Mouse (Mus musculus): ENCODE measurements around the gene Cgn. TPM values are rescaled to one million over a fixed set of nuclear protein-coding genes. Genes with fewer than 3 reads are reported as not detected.

The Cgn gene
- polyA plus RNA-seq, 1 experiment from 2014 or later: 5.7 TPM

- 4% methylated on average over 10 of the region's 10 CpGs for WGBS
- 0 out of 2 replicates have a peak, but pooled peaks have one; percentile 46 for ATAC-seq (replicated peaks; ENCODE audit: low FRiP score)
- Histone ChIP-seq H3K4me3 (ENCODE audit: low read depth, low read length) (no peak overlapping the region), H3K9ac (ENCODE audit: low read length) (peak overlapping the region; percentile 41), H3K4me1 (replicated peaks; ENCODE audit: control insufficient read depth, insufficient read depth, low read length) (peaks cover 11% of the 10 kb centered on the region; the same call in 1 of the 2 replicates), H3K9me3 (ENCODE audit: control insufficient read depth, low read length) (no peaks in the 10 kb centered on the region), H3K36me3 (ENCODE audit: control insufficient read depth, insufficient read depth, low read length) (no peaks in the 10 kb centered on the region), H3K4me2 (ENCODE audit: low read depth, low read length, severe bottlenecking) (0 out of 2 replicates have a peak overlapping the region, but pooled peaks have one; percentile 8), H3K27me3 (ENCODE audit: control insufficient read depth, insufficient read depth, low read length) (no peaks in the 10 kb centered on the region), H3K27ac (ENCODE audit: low read depth, low read length) (0 out of 2 replicates have a peak overlapping the region, but pooled peaks have one; percentile 31)
- peak; percentile 58 for DNase-seq (ENCODE audit: low spot score)
These were observed 17.9 kb upstream of the Cgn start for GRCm38 (mm10) chr3:94804146-94804545.

DNA sequence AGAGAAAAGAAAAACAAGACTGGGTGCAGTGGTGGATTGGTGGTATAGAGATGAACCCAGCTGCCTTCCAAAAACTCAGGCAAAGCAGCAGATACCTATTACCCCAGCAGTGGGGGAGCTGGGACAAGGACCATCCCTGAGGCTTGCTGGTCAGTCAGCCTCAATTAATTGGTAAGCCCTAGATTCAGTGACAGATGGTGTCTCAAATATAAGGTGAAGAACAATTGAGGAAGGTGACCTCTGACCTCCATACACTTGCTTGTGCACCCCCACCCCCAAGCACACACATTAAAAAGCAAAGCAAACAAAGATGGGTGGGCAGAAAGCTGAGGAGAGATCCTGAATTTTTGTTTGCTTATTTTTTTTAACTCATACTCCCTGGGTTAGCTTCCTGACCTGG lies 9.9 kb upstream of the Cgn start:
- H3K27me3 ChIP-seq (ENCODE audit: control insufficient read depth, insufficient read depth, low read length): no peaks in the 10 kb centered on the region
- H3K36me3 ChIP-seq (ENCODE audit: control insufficient read depth, insufficient read depth, low read length): no peaks in the 10 kb centered on the region
- no peak overlapping the region for H3K27ac ChIP-seq (ENCODE audit: low read depth, low read length)
- H3K9ac ChIP-seq (ENCODE audit: low read length): no peak overlapping the region
- ATAC-seq (replicated peaks; ENCODE audit: low FRiP score) (no peak), DNase-seq (ENCODE audit: low spot score) (no peak)
- no peak overlapping the region for H3K4me3 ChIP-seq (ENCODE audit: low read depth, low read length)
- H3K9me3 ChIP-seq (ENCODE audit: control insufficient read depth, low read length): no peaks in the 10 kb centered on the region
- H3K4me2 ChIP-seq (ENCODE audit: low read depth, low read length, severe bottlenecking): no peak overlapping the region
- H3K4me1 ChIP-seq (replicated peaks; ENCODE audit: control insufficient read depth, insufficient read depth, low read length): 0 out of 2 replicates have a peak, but pooled peaks cover 2% of the 10 kb centered on the region

DNA sequence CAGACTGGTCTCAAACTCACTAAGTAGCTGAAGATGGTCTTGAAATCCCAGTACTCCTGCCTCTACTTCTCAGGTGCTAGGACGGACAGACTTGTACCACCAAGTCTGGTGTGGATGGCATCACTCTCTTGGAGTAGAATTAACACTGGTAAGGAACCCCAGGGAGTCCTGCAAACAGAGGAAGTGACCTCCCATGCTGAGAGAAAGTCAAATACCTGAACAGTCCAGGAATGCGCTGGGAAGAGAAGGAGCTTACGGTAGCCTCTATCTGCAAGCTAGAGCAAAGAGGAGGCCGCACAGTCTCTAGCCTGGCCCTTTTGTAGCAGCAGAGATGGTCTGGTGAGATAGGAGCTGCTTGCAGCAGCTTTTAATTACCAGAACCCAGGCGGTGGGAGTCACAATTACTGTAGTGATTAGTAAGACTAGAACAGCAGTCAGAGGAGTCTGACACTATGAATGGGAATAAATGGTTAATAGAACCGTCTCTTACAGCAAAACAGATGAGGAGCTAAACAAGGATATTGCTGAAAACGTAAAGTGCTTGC lies 9.4 kb upstream of the Cgn start:
- WGBS: 41% methylated on average over 7 of the region's 7 CpGs
- Histone ChIP-seq H3K9ac (ENCODE audit: low read length) (no peak overlapping the region), H3K9me3 (ENCODE audit: control insufficient read depth, low read length) (no peaks in the 10 kb centered on the region), H3K4me3 (ENCODE audit: low read depth, low read length) (no peak overlapping the region), H3K36me3 (ENCODE audit: control insufficient read depth, insufficient read depth, low read length) (no peaks in the 10 kb centered on the region), H3K27me3 (ENCODE audit: control insufficient read depth, insufficient read depth, low read length) (no peaks in the 10 kb centered on the region), H3K27ac (ENCODE audit: low read depth, low read length) (no peak overlapping the region), H3K4me1 (replicated peaks; ENCODE audit: control insufficient read depth, insufficient read depth, low read length) (0 out of 2 replicates have a peak, but pooled peaks cover 2% of the 10 kb centered on the region), H3K4me2 (ENCODE audit: low read depth, low read length, severe bottlenecking) (no peak overlapping the region)
- DNase-seq (ENCODE audit: low spot score) (no peak), ATAC-seq (replicated peaks; ENCODE audit: low FRiP score) (no peak)

DNA sequence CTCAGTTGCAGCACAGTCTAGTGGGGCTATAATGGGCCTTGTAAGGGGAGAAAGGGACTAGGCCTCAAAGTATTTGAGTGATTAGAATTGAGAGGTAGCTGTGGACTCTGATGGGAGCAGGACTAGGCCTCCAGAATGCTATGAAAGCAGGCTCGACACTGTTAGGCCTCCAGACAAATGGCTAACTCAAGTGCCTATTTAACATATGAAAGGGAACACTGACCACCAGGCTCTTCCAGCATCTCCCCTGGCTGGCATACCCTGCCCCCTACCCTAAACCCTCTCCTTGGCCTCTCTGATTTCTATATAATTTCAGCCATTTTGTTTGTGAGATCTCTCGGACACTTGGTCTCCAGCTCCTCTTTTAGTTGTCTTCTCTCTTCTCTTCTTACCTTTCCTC lies 8.1 kb upstream of the Cgn start:
- no peak overlapping the region for H3K9ac ChIP-seq (ENCODE audit: low read length)
- H3K27ac ChIP-seq (ENCODE audit: low read depth, low read length): no peak overlapping the region
- no peaks in the 10 kb centered on the region for H3K27me3 ChIP-seq (ENCODE audit: control insufficient read depth, insufficient read depth, low read length)
- H3K36me3 ChIP-seq (ENCODE audit: control insufficient read depth, insufficient read depth, low read length): no peaks in the 10 kb centered on the region
- no peak overlapping the region for H3K4me2 ChIP-seq (ENCODE audit: low read depth, low read length, severe bottlenecking)
- H3K4me3 ChIP-seq (ENCODE audit: low read depth, low read length): no peak overlapping the region
- H3K9me3 ChIP-seq (ENCODE audit: control insufficient read depth, low read length): no peaks in the 10 kb centered on the region
- ATAC-seq (replicated peaks; ENCODE audit: low FRiP score) (peak; percentile 58; the same call in 1 of the 2 replicates), DNase-seq (ENCODE audit: low spot score) (no peak)
- H3K4me1 ChIP-seq (replicated peaks; ENCODE audit: control insufficient read depth, insufficient read depth, low read length): 0 out of 2 replicates have a peak, but pooled peaks cover 2% of the 10 kb centered on the region
- WGBS: 53% methylated on average over 2 of the region's 2 CpGs

DNA sequence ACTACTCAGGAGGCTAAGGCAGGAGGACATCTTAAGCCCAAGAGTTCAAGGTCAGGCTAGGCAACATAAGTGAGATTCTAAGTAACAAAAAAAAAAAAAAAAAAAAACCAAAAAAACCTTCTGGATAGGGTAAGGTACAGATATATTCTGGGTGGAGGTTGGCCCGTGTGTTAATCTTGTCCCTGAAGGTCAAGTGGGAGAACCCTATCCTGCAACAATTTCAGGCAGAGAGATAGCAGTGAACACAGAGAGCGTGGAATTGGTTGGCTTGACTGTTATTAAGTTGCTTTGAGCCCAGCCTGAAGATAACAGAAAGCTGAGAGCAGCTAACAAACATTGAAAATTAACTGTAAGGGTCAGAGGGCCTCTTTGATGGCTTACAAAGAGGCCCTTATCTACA lies 7.4 kb upstream of the Cgn start:
- 0 out of 2 replicates have a peak overlapping the region, but pooled peaks have one; percentile 12 for H3K27ac ChIP-seq (ENCODE audit: low read depth, low read length)
- WGBS: 94% methylated on average over 2 of the region's 2 CpGs
- ATAC-seq (replicated peaks; ENCODE audit: low FRiP score): no peak

GRCm38 (mm10) chr3:94792258-94792657 lies 6.0 kb upstream of the Cgn start:
- Histone ChIP-seq H3K27me3 (ENCODE audit: control insufficient read depth, insufficient read depth, low read length) (no peaks in the 10 kb centered on the region), H3K36me3 (ENCODE audit: control insufficient read depth, insufficient read depth, low read length) (no peaks in the 10 kb centered on the region), H3K4me2 (ENCODE audit: low read depth, low read length, severe bottlenecking) (no peak overlapping the region), H3K4me1 (replicated peaks; ENCODE audit: control insufficient read depth, insufficient read depth, low read length) (0 out of 2 replicates have a peak, but pooled peaks cover 2% of the 10 kb centered on the region), H3K4me3 (ENCODE audit: low read depth, low read length) (no peak overlapping the region), H3K27ac (ENCODE audit: low read depth, low read length) (no peak overlapping the region), H3K9ac (ENCODE audit: low read length) (no peak overlapping the region), H3K9me3 (ENCODE audit: control insufficient read depth, low read length) (no peaks in the 10 kb centered on the region)
- DNase-seq (ENCODE audit: low spot score) (no peak), ATAC-seq (replicated peaks; ENCODE audit: low FRiP score) (no peak)
- WGBS: 95% methylated on average over 2 of the region's 2 CpGs

More for the DNA sequence above, 7.4 kb upstream of the Cgn start:
- Histone ChIP-seq H3K4me2 (ENCODE audit: low read depth, low read length, severe bottlenecking) (no peak overlapping the region), H3K9me3 (ENCODE audit: control insufficient read depth, low read length) (no peaks in the 10 kb centered on the region), H3K27me3 (ENCODE audit: control insufficient read depth, insufficient read depth, low read length) (no peaks in the 10 kb centered on the region), H3K4me1 (replicated peaks; ENCODE audit: control insufficient read depth, insufficient read depth, low read length) (0 out of 2 replicates have a peak, but pooled peaks cover 2% of the 10 kb centered on the region), H3K9ac (ENCODE audit: low read length) (no peak overlapping the region), H3K36me3 (ENCODE audit: control insufficient read depth, insufficient read depth, low read length) (no peaks in the 10 kb centered on the region), H3K4me3 (ENCODE audit: low read depth, low read length) (no peak overlapping the region)
- DNase-seq (ENCODE audit: low spot score): no peak

DNA sequence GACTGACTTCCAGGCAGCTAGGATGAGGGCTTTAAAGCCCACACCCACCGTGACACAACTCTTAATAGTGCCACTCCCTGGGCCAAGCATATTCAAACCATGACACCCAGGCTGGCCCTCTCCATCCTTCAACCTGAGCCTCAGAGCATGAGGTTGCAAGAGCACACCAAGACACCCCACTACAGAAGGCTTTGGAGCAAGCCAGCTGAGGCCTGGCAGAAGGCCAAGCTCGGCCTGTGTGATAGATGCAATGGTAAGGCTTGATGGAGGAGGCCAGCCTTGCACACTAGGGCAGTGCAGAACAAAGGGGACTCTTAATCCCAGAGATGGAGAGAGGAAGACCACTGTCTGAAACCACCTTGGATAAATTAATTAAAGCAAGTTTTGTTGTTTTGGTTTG lies 3.2 kb upstream of the Cgn start:
- DNase-seq (ENCODE audit: low spot score) (no peak), ATAC-seq (replicated peaks; ENCODE audit: low FRiP score) (no peak)
- H3K4me1 ChIP-seq (replicated peaks; ENCODE audit: control insufficient read depth, insufficient read depth, low read length): 0 out of 2 replicates have a peak, but pooled peaks cover 2% of the 10 kb centered on the region
- H3K4me2 ChIP-seq (ENCODE audit: low read depth, low read length, severe bottlenecking): no peak overlapping the region
- WGBS: 85% methylated on average over 2 of the region's 2 CpGs
- H3K4me3 ChIP-seq (ENCODE audit: low read depth, low read length): no peak overlapping the region
- no peaks in the 10 kb centered on the region for H3K36me3 ChIP-seq (ENCODE audit: control insufficient read depth, insufficient read depth, low read length)
- no peaks in the 10 kb centered on the region for H3K9me3 ChIP-seq (ENCODE audit: control insufficient read depth, low read length)
- no peak overlapping the region for H3K9ac ChIP-seq (ENCODE audit: low read length)
- H3K27me3 ChIP-seq (ENCODE audit: control insufficient read depth, insufficient read depth, low read length): no peaks in the 10 kb centered on the region
- no peak overlapping the region for H3K27ac ChIP-seq (ENCODE audit: low read depth, low read length)

- ATAC-seq (replicated peaks; ENCODE audit: low FRiP score) (no peak), DNase-seq (ENCODE audit: low spot score) (no peak)
- Histone ChIP-seq H3K4me3 (ENCODE audit: low read depth, low read length) (no peak overlapping the region), H3K4me1 (replicated peaks; ENCODE audit: control insufficient read depth, insufficient read depth, low read length) (no peaks in the 10 kb centered on the region; the same call in 1 of the 2 replicates), H3K27me3 (ENCODE audit: control insufficient read depth, insufficient read depth, low read length) (no peaks in the 10 kb centered on the region), H3K4me2 (ENCODE audit: low read depth, low read length, severe bottlenecking) (no peak overlapping the region), H3K27ac (ENCODE audit: low read depth, low read length) (no peak overlapping the region), H3K9ac (ENCODE audit: low read length) (no peak overlapping the region), H3K36me3 (ENCODE audit: control insufficient read depth, insufficient read depth, low read length) (no peaks in the 10 kb centered on the region), H3K9me3 (ENCODE audit: control insufficient read depth, low read length) (no peaks in the 10 kb centered on the region)
- WGBS: 87% methylated on average over 1 of the region's 1 CpGs
These were observed 2.8 kb upstream of the Cgn start for GRCm38 (mm10) chr3:94789071-94789470.
